Mouse (Mus musculus) natural killer cell, adult 2 months (primary cell): Measurements from ENCODE around the gene Olfr507.
"Not testable (repeated sequence)": the region's sequence is repeated elsewhere in the genome, so short reads cannot be mapped to it uniquely, and the experiment has no call there.

ENCODE experiments used
- DNase-seq, 2 experiments: peaks; one replicate each; pipeline ENCODE4 v3.0.0; 2022; ENCODE audit warnings: low spot score in 2 of 2

Olfr507 gene

DNA sequence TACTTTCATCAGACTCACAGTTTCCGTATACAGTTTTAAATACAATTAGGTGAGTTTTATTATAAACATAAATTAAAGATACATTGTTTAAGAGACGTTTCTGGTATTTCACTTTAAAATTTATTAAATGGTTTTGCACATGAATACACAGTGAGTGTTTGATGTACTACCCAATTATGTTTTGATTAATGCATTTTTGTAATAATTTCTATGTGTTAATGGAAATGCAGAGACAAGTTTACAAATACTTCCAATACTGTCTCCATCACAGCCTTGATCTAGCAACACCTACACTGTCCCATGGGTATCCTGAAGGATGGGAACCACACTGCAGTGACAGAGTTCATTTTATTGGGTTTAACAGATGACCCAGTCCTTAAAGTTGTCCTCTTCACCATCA is at the start of gene Olfr507:
Olfr507 (plus strand) TSS at position 301 of the 400 bp plus-strand sequence.
- no peak for DNase-seq

DNA sequence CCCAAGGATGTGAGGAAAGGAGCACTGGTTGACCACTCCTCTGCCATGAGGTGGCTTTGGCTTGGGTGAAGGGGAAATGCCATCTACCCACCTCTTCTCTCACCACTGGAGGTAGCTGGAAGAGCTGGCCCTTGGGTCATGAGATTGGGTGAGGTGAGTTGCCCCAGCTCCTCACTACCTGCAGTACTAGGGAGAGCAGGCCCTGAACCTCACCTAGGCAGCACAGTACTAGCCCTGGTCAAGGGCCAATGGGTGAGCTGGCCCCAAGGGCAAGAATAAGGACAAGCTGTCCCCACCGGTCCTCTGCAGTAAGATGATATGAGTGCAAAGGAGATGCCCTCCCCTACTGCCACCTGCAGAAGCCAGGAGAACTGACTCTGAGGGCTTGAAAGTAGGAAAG is 31.8 kb upstream of the Olfr507 start:
- DNase-seq, result no peak

DNA sequence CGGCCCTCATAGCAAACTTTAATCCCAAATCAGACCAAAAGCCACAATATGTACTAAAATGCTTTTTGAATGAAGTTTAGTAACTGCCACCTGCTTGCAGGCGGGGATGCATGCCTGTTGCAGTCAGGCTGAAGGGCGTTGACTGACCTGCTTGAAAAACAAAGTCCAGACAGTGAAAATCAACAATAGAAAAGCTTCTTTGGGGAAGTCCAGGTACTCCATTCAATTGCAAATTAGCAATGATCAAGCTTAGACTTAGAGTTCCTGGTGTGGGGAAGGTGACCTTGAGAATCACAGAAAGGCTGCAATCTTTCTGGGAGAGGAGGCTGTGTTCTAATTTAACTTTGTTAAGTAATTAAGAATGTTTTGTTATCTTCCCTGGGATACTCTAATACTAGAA is 19.7 kb upstream of the Olfr507 start:
- not testable (repeated sequence) for DNase-seq

DNA sequence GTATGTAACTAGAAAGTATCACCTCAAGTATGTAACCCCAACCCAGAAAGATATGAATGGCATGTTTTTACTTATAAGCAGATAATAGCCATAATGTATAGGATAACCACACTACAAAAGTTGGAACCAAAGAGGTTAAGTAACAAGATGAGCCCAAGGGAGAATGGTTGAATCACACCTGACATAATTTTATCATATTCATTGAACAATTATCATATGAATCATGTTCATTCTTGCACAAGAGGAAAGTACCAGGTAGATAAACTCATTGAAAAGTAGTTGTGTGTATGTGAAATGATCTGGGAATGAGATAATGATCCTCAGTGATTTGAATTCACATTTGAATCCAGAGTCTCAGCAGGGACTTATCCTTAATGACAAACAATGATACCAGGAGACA is 11.1 kb upstream of the Olfr507 start, which contains the start of gene Olfr506:
Olfr506 (plus strand) TSS at position 301 of the 400 bp plus-strand sequence.
- no peak for DNase-seq

DNA sequence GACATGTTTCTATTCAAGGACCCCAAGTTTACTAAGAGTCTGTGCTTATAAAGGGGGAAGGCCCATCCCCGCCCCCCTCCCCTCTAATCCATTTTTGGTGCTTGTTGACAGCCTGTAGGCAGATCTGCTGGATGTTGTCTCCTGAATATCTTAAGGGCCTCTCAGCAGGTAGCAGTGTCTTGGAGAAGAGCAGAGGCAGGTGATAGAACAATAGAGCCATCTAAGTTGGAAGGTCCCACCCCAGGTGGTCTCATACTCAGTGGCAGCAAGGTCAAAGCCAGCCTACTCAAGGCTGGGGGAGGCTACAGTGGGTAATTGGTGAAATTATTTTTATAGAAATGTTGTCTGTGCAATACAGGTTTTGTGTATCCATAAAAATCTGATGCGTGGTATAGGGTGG is 7.5 kb upstream of the Olfr507 start:
- DNase-seq, result no peak

DNA sequence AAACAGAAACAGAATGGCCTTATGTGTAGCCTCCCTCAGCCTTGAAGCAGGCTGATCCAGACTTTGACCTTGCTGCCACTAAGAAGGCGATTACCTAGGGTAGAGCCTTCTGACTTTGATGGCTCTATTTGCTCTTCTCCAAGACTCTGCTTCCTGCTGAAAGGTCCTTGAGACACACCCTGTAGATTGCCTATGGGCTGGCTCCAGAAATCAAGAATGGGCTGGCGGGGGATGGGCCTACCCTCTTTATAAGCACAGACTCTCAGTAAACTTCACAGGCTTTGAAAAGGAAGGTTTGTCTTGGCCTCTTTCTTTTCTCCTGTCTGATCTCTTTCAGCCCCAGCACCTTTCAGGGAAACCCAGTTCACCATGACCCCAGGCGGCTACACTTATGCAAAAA is 4.8 kb upstream of the Olfr507 start:
- not testable (repeated sequence) for DNase-seq

GRCm38 (mm10) chr7:108629694-108630093 is 8.1 kb downstream of the Olfr507 start, which contains the start of gene Olfr508:
Gene Olfr508, plus strand, starts transcription at chr7:108629994.
- no peak for DNase-seq

DNA sequence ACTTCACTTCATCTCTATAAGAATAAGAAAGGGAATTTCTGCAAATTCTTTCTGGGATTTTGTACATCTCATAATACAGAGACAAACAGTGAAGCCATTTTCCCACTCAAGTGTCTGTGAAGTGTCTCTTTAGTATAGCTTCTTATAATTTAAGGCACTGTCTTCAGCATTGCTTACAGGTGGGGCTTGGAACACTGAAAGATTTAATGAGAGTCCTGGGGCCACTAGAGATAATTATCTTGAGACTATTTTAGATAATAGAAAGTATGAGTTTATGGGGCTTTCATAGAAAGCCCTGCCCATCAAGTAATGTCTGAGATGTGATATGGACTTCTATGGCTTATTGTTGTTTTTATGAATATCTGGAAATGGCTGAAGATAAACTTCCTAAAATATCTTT is 30.2 kb downstream of the Olfr507 start, which contains the start of gene Olfr509:
Olfr509 (minus strand) TSS at position 101 of the 400 bp plus-strand sequence.
- DNase-seq, result no peak

DNA sequence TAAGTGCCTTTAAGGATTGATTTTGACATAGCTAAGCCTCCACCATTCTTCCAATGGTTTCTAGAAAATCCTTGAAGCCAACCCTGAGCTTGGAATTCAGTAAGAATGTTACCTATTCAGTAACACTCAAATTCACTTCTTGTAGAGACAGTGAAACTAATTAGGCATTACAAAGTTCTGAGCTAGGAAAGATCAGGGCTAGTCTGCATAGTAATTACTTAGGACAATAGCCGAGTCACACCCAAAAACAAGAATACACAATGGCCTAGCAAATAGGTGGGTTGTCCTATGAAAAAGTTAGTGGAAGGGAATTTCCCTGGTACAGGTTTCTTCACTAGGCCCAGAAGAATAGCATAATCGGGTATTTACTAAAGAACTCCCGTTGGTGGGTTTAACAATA is 40.8 kb downstream of the Olfr507 start:
- DNase-seq, result no peak

GRCm38 (mm10) chr7:108666118-108666517 is 44.5 kb downstream of the Olfr507 start, which contains the start of gene Olfr510:
Gene Olfr510, plus strand, starts transcription at chr7:108666418.
- no peak for DNase-seq

DNA sequence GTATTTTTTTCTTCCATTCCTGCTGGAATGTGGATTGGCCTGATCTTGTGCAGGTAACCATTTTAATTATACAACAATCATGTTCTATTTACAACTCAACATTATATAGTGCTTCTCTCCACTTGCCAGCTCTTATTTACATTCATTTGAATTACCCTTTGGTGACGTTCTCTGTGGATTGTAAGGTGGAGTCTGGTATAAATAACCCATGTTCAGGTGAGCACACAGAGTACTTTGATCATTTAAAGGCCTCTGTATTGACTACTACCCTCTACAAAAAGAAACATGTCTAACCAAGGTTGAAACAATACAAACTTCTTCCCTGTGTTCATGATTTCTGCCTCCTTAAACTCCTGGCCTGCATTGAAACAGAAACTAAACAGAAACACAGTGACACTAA is 49.4 kb downstream of the Olfr507 start:
- DNase-seq, result no peak
